In the genomic region with DNA sequence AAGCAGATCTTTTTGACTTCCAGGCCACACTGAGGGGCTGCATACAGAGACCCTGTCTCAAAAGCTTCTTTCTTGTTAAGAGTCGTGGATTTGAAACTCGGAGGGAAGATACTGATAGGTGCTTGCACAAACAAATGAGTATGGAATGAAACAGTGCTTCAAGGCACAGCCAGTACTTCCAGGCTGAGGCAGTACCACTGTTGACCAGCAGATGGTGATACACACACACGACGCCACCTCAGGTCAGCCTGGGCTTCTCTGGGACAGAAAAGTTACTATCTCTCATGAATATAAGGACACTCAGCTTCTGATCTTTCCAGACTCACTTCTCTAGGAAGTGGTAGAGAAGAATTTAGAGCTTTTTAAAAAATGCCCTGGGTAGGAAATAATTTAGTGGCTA, we compare ENCODE assay signal across 7 mouse cellular contexts. TPM values are rescaled to one million over a fixed set of nuclear protein-coding genes. Genes with fewer than 3 reads are reported as not detected.
A peak's percentile ranks its signal among the peaks of the same experiment; 100 is the strongest.
DNase-seq lines count a peak whose midpoint lies in the region; ATAC-seq and TF ChIP-seq lines count a peak whose summit lies in the region.

No protein-coding gene starts in this region.

- TF ChIP-seq POLR2A in ES-Bruce4 (IDR thresholded peaks at IDR 0.05; ENCODE audit: insufficient read depth, low read length), result no peak

- no peak overlapping the region for H3K4me3 ChIP-seq in ES-Bruce4 (ENCODE audit: low read depth, low read length)
- no peak overlapping the region for H3K4me3 ChIP-seq in lung, postnatal 0 days (ENCODE audit: low read depth, low read length)

- no peak overlapping the region for H3K9ac ChIP-seq in ES-Bruce4 (ENCODE audit: low read depth, poor library complexity, severe bottlenecking)
- no peak overlapping the region for H3K9ac ChIP-seq in lung, postnatal 0 days (replicated peaks; ENCODE audit: low read depth)

- no peak overlapping the region for H3K4me2 ChIP-seq in lung, postnatal 0 days (replicated peaks; ENCODE audit: low read depth, low read length)

- H3K27me3 ChIP-seq in ES-Bruce4 (ENCODE audit: control insufficient read depth, insufficient read depth, low read length, poor library complexity, severe bottlenecking), result no peaks in the 10 kb centered on the region
- no peaks in the 10 kb centered on the region for H3K27me3 ChIP-seq in lung, postnatal 0 days (replicated peaks; ENCODE audit: insufficient read depth, low read length)

- no peaks in the 10 kb centered on the region for H3K4me1 ChIP-seq in ES-Bruce4 (ENCODE audit: control insufficient read depth, insufficient read depth, low read length)
- no peaks in the 10 kb centered on the region for H3K4me1 ChIP-seq in lung, postnatal 0 days (ENCODE audit: insufficient read depth, low read depth, low read length)

- peak; percentile 99 for TF ChIP-seq CTCF in ES-Bruce4 (IDR thresholded peaks at IDR 0.05; ENCODE audit: low read depth, low read length)
- TF ChIP-seq CTCF in lung, postnatal 0 days (IDR thresholded peaks at IDR 0.05), result peak; percentile 99

- no peaks in the 10 kb centered on the region for H3K36me3 ChIP-seq in ES-Bruce4 (ENCODE audit: control insufficient read depth, insufficient read depth, low read length, poor library complexity, severe bottlenecking)
- H3K36me3 ChIP-seq in lung, postnatal 0 days (ENCODE audit: insufficient read depth, low read length), result peaks cover 6% of the 10 kb centered on the region; the same call in 1 of the 2 replicates

- TF ChIP-seq EP300 in ES-Bruce4 (IDR thresholded peaks at IDR 0.05; ENCODE audit: insufficient read depth, low read depth, low read length), result 0 out of 2 replicates have a peak, but pooled peaks have one; percentile 29
- TF ChIP-seq EP300 in lung, postnatal 0 days (IDR thresholded peaks at IDR 0.05), result no peak

- 16% methylated on average over 4 of the region's 4 CpGs for WGBS in lung, postnatal 0 days

- no peak overlapping the region for H3K27ac ChIP-seq in ES-Bruce4 (ENCODE audit: insufficient read depth, low read length)
- H3K27ac ChIP-seq in lung, postnatal 0 days (ENCODE audit: low read length), result no peak overlapping the region

- peak; percentile 75 for DNase-seq in adrenal gland, adult 2 months
- DNase-seq in embryo, embryonic 10.5 days (ENCODE audit: low spot score), result peak; percentile 88
- DNase-seq in heart, adult 8-10 months (ENCODE audit: low spot score), result peak; percentile 79
- DNase-seq in layer of hippocampus, adult 8-10 months (ENCODE audit: low spot score in 2 of 2), result peak; percentile 50 to 84
- peak; percentile 71 for DNase-seq in lung, postnatal 0 days (ENCODE audit: low spot score)
- DNase-seq in right cerebral cortex, postnatal 4 days, result peak; percentile 82

- H3K9me3 ChIP-seq in ES-Bruce4 (replicated peaks; ENCODE audit: control insufficient read depth, insufficient read depth, low read length, poor library complexity, severe bottlenecking), result no peaks in the 10 kb centered on the region
- H3K9me3 ChIP-seq in lung, postnatal 0 days (ENCODE audit: low read length), result no peaks in the 10 kb centered on the region

- peak; percentile 75 for ATAC-seq in lung, postnatal 0 days

RNA-seq across cellular contexts. Expression of gene Tmem200b, which starts 55.6 kb away (rescaled TPM):
- not detected in 2 replicates for polyA plus RNA-seq in ES-Bruce4 (2011; ENCODE audit: insufficient read depth, insufficient read length, low read depth, missing spikeins)
- 10 to 100 TPM in 1 of 2 experiments, 1 to 10 TPM in 1; 5.4 to 13.3 TPM for total RNA-seq in adrenal gland, adult 2 months (2021)
- polyA plus RNA-seq in adrenal gland, adult 2 months (2012; rRNA removed), result 26.5 and 29.1 TPM in 2 replicates
- 1 to 10 TPM; 4.3 to 6.5 (median 5.1) TPM for total RNA-seq in heart, adult 8-10 months (2022)
- 1 to 10 TPM; 2.1 to 3.8 (median 3.2) TPM for total RNA-seq in layer of hippocampus, adult 8-10 months (2022)
- 1.3 and 1.8 TPM in 2 replicates for polyA plus RNA-seq in lung, postnatal 0 days (2015; fragmentation: Nextera tagmentation; extraction: Ambion mirVana)
